Mouse (Mus musculus) hindbrain, embryonic 11.5 days (tissue): ENCODE measurements at regions not wholly inside any gene's neighbourhood (a gene's known extent, or its start where the extent isn't known, plus 50 kb on each side); places are given as distances from the start of the nearest gene placed in this dataset.

Experiments
- ATAC-seq: fragments of 200-750 bp; cut with Nextera tagmentation; 2 replicates; pipeline ENCODE4 v1.8.0; 2017; ENCODE audit warnings: mild to moderate bottlenecking, moderate TSS enrichment, moderate library complexity; ENCODE audit not compliant: low FRiP score
- DNase-seq: peaks from one replicate; pipeline ENCODE4 v3.0.0-alpha.2; 2015; ENCODE audit warnings: low spot score
- H3K27ac ChIP-seq: fragments of 300-500 bp; sonication (generic); 2 replicates; pipeline ENCODE4 v1.5.1; 2014; ENCODE audit warnings: mild to moderate bottlenecking, low read depth, low read length
- H3K27me3 ChIP-seq: fragments of 300-500 bp; sonication (generic); 2 replicates; pipeline ENCODE4 v1.6.1; 2014; ENCODE audit warnings: mild to moderate bottlenecking, low read length, moderate library complexity, mixed read lengths; ENCODE audit not compliant: control insufficient read depth, insufficient read depth
- H3K36me3 ChIP-seq: fragments of 300-500 bp; sonication (generic); 2 replicates; pipeline ENCODE4 v1.6.1; 2014; ENCODE audit warnings: mild to moderate bottlenecking, low read length, moderate library complexity, mixed read lengths; ENCODE audit not compliant: control insufficient read depth, insufficient read depth
- H3K4me1 ChIP-seq: fragments of 300-500 bp; sonication (generic); replicated peaks from 2 replicates; pipeline ENCODE4 v1.6.1; 2014; ENCODE audit warnings: low read length, mixed read lengths; ENCODE audit not compliant: control insufficient read depth, insufficient read depth
- H3K4me2 ChIP-seq: fragments of 300-500 bp; sonication (generic); replicated peaks from 2 replicates; pipeline ENCODE4 v1.6.1; 2014; ENCODE audit warnings: mild to moderate bottlenecking, low read depth, low read length
- H3K4me3 ChIP-seq: fragments of 300-500 bp; sonication (generic); 2 replicates; pipeline ENCODE4 v1.5.1; 2014; ENCODE audit warnings: low read depth, low read length
- H3K9ac ChIP-seq: fragments of 300-500 bp; sonication (generic); 2 replicates; pipeline ENCODE4 v1.6.1; 2014; ENCODE audit warnings: low read depth, low read length
- H3K9me3 ChIP-seq: fragments of 300-500 bp; sonication (generic); 2 replicates; pipeline ENCODE4 v1.6.1; 2016; ENCODE audit warnings: low read length; ENCODE audit not compliant: control insufficient read depth
- WGBS: fragments of 180-500 bp; shearing (Covaris S2); extraction: QIAGEN DNeasy Blood & Tissue Kit; methylation state at CpG from one replicate; pipeline ENCODE4 v1.1.7; 2014; 5-methylcytosine and 5-hydroxymethylcytosine counted together

DNA sequence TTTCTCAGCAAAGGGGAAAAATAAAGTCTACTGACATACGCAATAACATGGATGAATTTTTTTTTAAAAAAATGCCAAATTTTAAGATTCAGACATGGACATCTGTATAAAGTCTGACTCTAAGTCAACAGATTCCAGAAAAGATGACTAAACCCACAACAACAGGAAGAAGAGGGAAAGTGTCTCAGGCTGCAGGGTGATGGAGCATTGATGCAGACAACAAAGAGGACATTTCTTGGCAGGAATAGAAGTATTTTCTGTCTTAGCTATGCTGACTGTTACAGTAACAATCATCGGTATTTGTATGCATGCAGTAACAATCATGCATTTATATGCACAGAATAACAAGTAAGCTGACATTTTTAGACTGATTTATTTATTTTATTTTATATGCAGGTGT is 139.5 kb downstream of the S1pr1 start:
- Histone ChIP-seq H3K36me3 (no peaks in the 10 kb centered on the region), H3K4me3 (no peak overlapping the region), H3K9me3 (no peaks in the 10 kb centered on the region), H3K27ac (no peak overlapping the region), H3K27me3 (no peaks in the 10 kb centered on the region), H3K4me1 (no peaks in the 10 kb centered on the region), H3K9ac (no peak overlapping the region), H3K4me2 (no peak overlapping the region)
- no peak for ATAC-seq
- DNase-seq = no peak
- WGBS = 96% methylated on average over 2 of the region's 2 CpGs

DNA sequence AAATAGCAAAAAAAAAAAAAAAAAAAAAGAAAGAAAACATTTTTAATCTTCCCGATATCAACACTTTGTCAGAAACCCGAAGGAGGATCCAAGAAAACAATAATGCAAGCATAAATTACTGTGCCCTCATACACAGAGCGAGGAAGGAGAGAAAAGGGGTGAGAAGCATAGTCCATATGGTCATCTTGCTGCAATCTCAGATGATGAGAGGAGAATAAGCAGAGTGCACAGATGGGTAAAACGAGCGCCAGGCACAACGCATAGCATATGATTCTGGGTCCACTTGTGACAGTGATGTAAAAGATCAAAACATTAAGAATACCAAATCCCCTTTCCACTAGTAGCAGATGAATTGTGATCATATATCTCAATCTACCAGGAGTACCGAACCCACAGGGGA is 152.1 kb downstream of the S1pr1 start:
- 86% methylated on average over 7 of the region's 7 CpGs for WGBS
- no peak overlapping the region for H3K9ac ChIP-seq
- no peak overlapping the region for H3K4me2 ChIP-seq
- ATAC-seq (no peak), DNase-seq (no peak)
- H3K36me3 ChIP-seq = no peaks in the 10 kb centered on the region
- H3K9me3 ChIP-seq = no peaks in the 10 kb centered on the region
- H3K4me1 ChIP-seq = no peaks in the 10 kb centered on the region
- H3K4me3 ChIP-seq = no peak overlapping the region
- H3K27me3 ChIP-seq = no peaks in the 10 kb centered on the region
- H3K27ac ChIP-seq = no peak overlapping the region

DNA sequence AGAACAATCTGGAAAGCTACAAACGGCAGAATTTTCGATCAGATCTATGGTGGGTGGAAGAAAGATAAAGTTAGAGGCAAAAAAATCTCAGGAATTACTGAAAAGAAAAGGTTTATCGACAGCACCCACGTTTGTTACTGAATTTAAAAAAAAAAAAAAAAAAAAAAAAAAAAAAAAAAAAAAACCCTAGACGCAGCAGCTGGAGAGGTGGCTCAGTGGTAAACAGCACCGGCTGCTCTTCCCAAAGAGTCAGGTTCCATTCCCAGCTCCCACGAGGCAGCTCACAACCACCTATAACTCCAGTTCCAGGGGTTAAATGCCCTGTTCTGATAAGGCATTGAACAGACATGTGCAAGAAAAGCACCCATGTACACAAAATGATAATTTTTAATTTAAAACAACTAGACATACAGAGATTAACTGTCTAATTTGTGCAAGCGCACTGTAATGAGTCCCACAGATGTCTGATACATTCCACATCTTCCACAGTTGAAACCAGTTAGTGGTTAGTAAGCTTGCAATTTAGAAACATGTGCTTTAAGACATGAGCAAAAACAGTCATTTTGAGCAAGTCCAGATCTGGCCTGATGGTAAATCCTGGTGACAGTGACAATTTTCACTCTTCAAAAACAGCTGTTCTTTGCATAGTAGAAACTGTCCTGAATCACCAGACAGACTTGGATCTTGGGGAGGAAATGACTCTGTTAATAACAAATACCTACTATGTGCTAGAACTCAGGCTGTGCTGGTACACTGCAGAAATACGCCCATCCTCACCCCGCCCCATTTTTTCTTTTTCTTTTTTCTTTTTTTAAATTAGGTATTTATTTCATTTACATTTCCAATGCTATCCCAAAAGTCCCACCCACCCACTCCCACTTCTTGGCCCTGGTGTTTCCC is 159.8 kb downstream of the S1pr1 start:
- H3K36me3 ChIP-seq = no peaks in the 10 kb centered on the region
- H3K4me1 ChIP-seq = no peaks in the 10 kb centered on the region
- WGBS = 85% methylated on average over 10 of the region's 10 CpGs
- no peak overlapping the region for H3K27ac ChIP-seq
- H3K9me3 ChIP-seq = no peaks in the 10 kb centered on the region
- no peaks in the 10 kb centered on the region for H3K27me3 ChIP-seq
- H3K4me2 ChIP-seq = no peak overlapping the region
- no peak overlapping the region for H3K4me3 ChIP-seq
- no peak overlapping the region for H3K9ac ChIP-seq
- no peak for DNase-seq
- ATAC-seq = no peak

DNA sequence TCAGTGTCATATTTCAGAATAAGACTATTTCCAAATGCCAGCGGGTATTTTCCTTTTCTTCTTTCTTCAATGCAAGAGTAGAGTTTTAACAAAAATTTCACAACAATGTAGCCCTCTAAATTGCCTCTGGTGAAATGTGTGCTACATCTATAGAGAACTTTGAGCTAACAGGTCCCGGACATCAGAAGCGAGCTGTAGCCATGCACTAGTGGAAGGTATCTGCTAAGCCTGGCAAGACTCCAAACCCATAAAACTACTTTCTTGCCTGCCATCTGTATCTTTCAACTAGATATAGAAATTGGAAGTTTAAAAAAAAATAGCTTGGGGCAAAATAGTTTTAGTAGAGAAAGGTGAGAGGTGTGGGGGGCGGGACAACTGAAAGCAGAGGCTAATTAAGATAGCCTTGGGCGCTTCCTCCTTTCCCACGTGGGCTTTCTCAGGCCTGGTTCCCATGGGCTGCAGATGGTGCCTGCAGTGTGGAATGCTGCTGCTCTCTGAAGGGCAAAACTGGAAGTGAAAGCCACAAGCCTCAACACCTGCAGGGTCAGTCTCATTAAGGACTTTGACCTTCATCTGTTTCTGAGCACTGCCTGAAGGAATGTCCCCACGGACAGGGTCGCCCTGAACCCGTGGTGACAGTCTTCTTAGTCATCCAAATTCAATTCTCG is 160.9 kb downstream of the S1pr1 start:
- H3K27ac ChIP-seq = no peak overlapping the region
- H3K27me3 ChIP-seq = no peaks in the 10 kb centered on the region
- DNase-seq = peak; percentile 15
- no peaks in the 10 kb centered on the region for H3K36me3 ChIP-seq
- H3K4me2 ChIP-seq = no peak overlapping the region
- ATAC-seq = peak; percentile 53; the same call in 1 of the 2 replicates
- no peak overlapping the region for H3K9ac ChIP-seq
- WGBS = 64% methylated on average over 10 of the region's 10 CpGs
- H3K4me3 ChIP-seq = no peak overlapping the region
- no peaks in the 10 kb centered on the region for H3K9me3 ChIP-seq
- H3K4me1 ChIP-seq = no peaks in the 10 kb centered on the region

DNA sequence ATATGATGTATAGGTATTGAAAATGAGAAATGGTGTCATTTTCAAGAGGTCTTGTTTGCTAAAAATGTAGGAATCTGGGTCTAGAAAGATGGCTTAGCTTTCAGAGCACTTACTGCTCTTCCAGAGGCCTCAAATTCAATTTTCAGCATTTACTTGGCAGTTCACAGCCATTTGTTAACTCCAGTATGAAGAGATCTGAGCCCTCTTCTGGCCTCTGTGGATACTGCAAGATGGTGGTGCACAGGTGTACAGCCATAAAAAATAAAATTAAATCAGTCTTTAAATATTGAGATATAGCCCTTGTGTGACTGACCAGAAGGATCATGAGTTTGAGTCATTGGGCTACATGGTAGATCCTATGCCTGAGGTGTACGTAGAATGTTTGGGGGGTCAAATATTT is 173.1 kb downstream of the S1pr1 start:
- H3K9me3 ChIP-seq = no peaks in the 10 kb centered on the region
- no peaks in the 10 kb centered on the region for H3K36me3 ChIP-seq
- H3K4me1 ChIP-seq = no peaks in the 10 kb centered on the region
- ATAC-seq (peak; percentile 47), DNase-seq (peak; percentile 39)
- WGBS = 89% methylated on average over 1 of the region's 1 CpGs
- H3K27me3 ChIP-seq = no peaks in the 10 kb centered on the region
- H3K4me3 ChIP-seq = no peak overlapping the region
- H3K4me2 ChIP-seq = no peak overlapping the region
- H3K27ac ChIP-seq = no peak overlapping the region
- no peak overlapping the region for H3K9ac ChIP-seq

DNA sequence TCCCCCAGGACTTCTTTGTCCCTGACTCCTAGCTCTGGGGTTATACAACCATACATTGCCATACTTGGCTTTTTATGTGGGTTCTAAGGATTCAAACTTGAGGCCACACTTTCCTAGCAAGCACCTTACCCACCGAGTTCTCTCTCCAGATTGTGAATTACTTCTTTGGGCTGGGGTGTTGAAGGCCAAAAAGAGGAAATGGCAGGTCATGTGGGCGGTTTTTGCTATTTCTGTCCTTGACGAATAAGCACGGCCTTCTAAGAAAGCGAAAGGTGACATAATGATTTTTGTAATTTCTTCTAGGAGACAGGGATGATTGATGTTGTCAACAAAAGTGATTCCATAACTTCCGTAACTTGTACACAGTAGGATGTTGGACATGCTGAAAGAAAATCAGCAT is 176.5 kb downstream of the S1pr1 start:
- Histone ChIP-seq H3K27ac (no peak overlapping the region), H3K27me3 (no peaks in the 10 kb centered on the region), H3K9ac (no peak overlapping the region), H3K4me3 (no peak overlapping the region), H3K4me1 (no peaks in the 10 kb centered on the region), H3K9me3 (no peaks in the 10 kb centered on the region), H3K4me2 (no peak overlapping the region), H3K36me3 (no peaks in the 10 kb centered on the region)
- DNase-seq (no peak), ATAC-seq (no peak)
- 89% methylated on average over 6 of the region's 6 CpGs for WGBS

DNA sequence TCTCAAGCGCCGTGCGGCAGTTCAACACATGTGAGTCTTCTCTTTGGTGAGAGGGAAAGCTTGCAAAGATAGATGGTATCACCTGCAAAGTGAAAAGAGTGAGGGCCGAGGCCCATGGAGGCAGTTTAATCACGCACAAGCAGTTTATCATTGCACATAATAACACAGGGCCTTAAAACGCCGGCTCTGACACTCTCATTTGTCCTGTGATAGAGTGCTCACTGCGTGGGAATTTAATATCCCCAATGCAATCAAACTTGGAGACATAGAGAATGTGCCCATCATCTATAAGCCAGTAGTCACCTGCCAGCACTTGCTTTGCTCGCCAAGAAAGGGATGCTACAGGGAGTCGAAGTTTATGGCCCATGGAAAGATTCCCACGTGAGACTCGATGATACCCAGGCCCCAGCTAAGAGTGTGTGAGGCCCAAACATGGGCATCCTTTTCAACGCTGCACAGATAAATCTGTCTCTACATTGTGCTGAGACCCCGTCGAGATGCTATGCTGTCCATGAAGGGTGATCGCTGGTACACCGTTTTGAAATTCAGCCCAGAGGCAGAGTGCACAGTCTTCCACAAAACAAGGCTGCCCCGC is 182.6 kb downstream of the S1pr1 start:
- Histone ChIP-seq H3K27ac (no peak overlapping the region), H3K27me3 (no peaks in the 10 kb centered on the region), H3K4me2 (no peak overlapping the region), H3K9ac (no peak overlapping the region), H3K9me3 (no peaks in the 10 kb centered on the region), H3K4me1 (no peaks in the 10 kb centered on the region), H3K36me3 (no peaks in the 10 kb centered on the region), H3K4me3 (no peak overlapping the region)
- DNase-seq (no peak), ATAC-seq (no peak)
- 85% methylated on average over 18 of the region's 18 CpGs for whole genome bisulfite sequencing

DNA sequence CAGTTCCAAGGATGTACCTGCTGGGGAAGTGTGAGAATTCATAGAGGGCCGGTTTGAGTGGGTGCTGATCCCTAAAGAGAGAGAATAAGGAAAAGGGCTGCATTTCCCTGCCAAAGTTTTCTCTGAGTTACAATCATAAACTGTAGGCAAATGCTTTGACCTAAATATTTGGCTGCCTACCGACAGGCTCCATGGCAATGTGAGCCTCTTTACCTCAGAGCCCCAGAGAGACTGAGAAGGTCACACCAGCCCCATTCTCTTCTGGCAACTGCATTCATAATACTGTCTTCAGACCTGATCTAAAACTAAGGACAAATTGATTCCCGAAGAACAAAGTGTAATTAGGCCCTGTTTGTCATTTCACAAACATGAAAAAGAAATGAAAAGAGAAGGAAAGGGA is 184.4 kb downstream of the S1pr1 start:
- H3K4me3 ChIP-seq = no peak overlapping the region
- DNase-seq (no peak), ATAC-seq (no peak)
- no peak overlapping the region for H3K9ac ChIP-seq
- H3K4me2 ChIP-seq = no peak overlapping the region
- H3K4me1 ChIP-seq = no peaks in the 10 kb centered on the region
- no peak overlapping the region for H3K27ac ChIP-seq
- H3K36me3 ChIP-seq = no peaks in the 10 kb centered on the region
- no peaks in the 10 kb centered on the region for H3K27me3 ChIP-seq
- H3K9me3 ChIP-seq = no peaks in the 10 kb centered on the region
- 85% methylated on average over 3 of the region's 3 CpGs for WGBS
